Mouse (Mus musculus) liver, adult (tissue): ENCODE results near the gene Vmn2r25.
"Not testable (repeated sequence)": the region's sequence is repeated elsewhere in the genome, so short reads cannot be mapped to it uniquely, and the experiment has no call there.

Experiments
- GATA4 ChIP-seq: IDR thresholded peaks from 2 replicates; pipeline ENCODE4 v1.6.1; 2014; ENCODE audit warnings: mild to moderate bottlenecking, low read length; ENCODE audit not compliant: insufficient replicate concordance

Vmn2r25 gene

GRCm38 (mm10) chr6:123853363-123853762 is at the start of gene Vmn2r25:
Gene Vmn2r25, minus strand, starts transcription at chr6:123853463.
- TF ChIP-seq GATA4 = not testable (repeated sequence)

- no peak for TF ChIP-seq GATA4
Observed at GRCm38 (mm10) chr6:123819951-123820350, 33.3 kb downstream of the Vmn2r25 start.

- no peak for TF ChIP-seq GATA4
Observed at GRCm38 (mm10) chr6:123793746-123794145, 59.5 kb downstream of the Vmn2r25 start.

GRCm38 (mm10) chr6:123784857-123785256 is 68.4 kb downstream of the Vmn2r25 start:
- no peak for TF ChIP-seq GATA4

DNA sequence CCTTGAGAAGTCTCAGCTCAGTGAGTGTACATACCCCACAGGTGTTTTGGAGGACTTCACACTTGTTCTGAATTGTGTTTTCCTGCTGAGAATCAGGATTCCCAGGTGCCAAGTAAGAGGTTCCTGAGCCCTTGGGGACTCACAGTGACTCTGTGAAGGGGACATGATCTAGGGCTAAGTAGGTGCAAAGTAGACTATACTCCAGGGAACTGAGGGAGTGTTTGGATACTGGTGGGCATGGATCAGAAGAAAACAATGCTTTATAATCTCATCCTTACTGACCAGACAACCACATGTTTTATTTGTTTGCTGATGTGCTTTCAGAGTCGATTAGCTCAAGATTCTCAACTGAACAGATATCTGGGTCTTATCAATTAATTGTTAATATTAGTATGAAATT is 74.7 kb downstream of the Vmn2r25 start, which contains the start of gene Vmn2r24:
Vmn2r24 (plus strand) TSS at position 301 of the 400 bp plus-strand sequence.
- TF ChIP-seq GATA4 = no peak
